Mouse (Mus musculus) adrenal gland, adult (tissue): ENCODE measurements at regions not wholly inside any gene's neighbourhood (a gene's known extent, or its start where the extent isn't known, plus 50 kb on each side); places are given as distances from the start of the nearest gene placed in this dataset.

Source experiments
- DNase-seq, 2 experiments: peaks; one replicate each; pipeline ENCODE4 v3.0.0; 2022 to 2023; ENCODE audit warnings: low spot score in 1 of 2; ENCODE audit not compliant: inconsistent age in 2 of 2

GRCm38 (mm10) chr17:45242076-45242475 lies 191.5 kb downstream of the Cdc5l start:
- DNase-seq: no peak

- DNase-seq: no peak
Measured at GRCm38 (mm10) chr17:45240963-45241543, 192.5 kb downstream of the Cdc5l start.

- no peak for DNase-seq
Measured at GRCm38 (mm10) chr17:45240545-45240944, 193.0 kb downstream of the Cdc5l start.

GRCm38 (mm10) chr17:45237246-45237645 lies 196.3 kb downstream of the Cdc5l start:
- no peak for DNase-seq

- no peak for DNase-seq
Measured at GRCm38 (mm10) chr17:45235401-45235800, 198.1 kb downstream of the Cdc5l start.

GRCm38 (mm10) chr17:45232874-45233273 lies 200.7 kb downstream of the Cdc5l start:
- no peak for DNase-seq

- no peak for DNase-seq
Measured at GRCm38 (mm10) chr17:45227190-45227589, 206.3 kb downstream of the Cdc5l start.

- DNase-seq: peak in 1 of 2 experiments; percentile 36
Measured at GRCm38 (mm10) chr17:45226486-45226885, 207.1 kb downstream of the Cdc5l start.

- DNase-seq: no peak
Measured at GRCm38 (mm10) chr17:45221625-45222024, 211.9 kb downstream of the Cdc5l start.

- DNase-seq: no peak
Measured at GRCm38 (mm10) chr17:45217126-45217525, 216.4 kb downstream of the Cdc5l start.

- no peak for DNase-seq
Measured at GRCm38 (mm10) chr17:45215067-45216049, 218.2 kb downstream of the Cdc5l start.

- DNase-seq: no peak
Measured at GRCm38 (mm10) chr17:45210984-45211383, 222.6 kb downstream of the Cdc5l start.

- DNase-seq: no peak
Measured at GRCm38 (mm10) chr17:45209387-45209663, 224.2 kb downstream of the Cdc5l start.

GRCm38 (mm10) chr17:45208596-45209386 lies 224.7 kb downstream of the Cdc5l start:
- DNase-seq: no peak

- DNase-seq: no peak
Measured at GRCm38 (mm10) chr17:45195779-45196178, 237.8 kb downstream of the Cdc5l start.

GRCm38 (mm10) chr17:45194786-45195281 lies 238.7 kb downstream of the Cdc5l start:
- no peak for DNase-seq

GRCm38 (mm10) chr17:45193456-45194025 lies 240.0 kb downstream of the Cdc5l start:
- no peak for DNase-seq

- no peak for DNase-seq
Measured at GRCm38 (mm10) chr17:45187402-45187801, 246.1 kb downstream of the Cdc5l start.

- DNase-seq: no peak
Measured at GRCm38 (mm10) chr17:45176340-45176739, 257.2 kb downstream of the Cdc5l start.

GRCm38 (mm10) chr17:45169257-45169994 lies 264.1 kb downstream of the Cdc5l start:
- DNase-seq: no peak
